ENCODE assay signal across 8 mouse cellular contexts in genomic region chr2:91458252-91458672, GRCm38 (mm10). TPM values are rescaled to one million over a fixed set of nuclear protein-coding genes. Genes with fewer than 3 reads are reported as not detected.
DNase-seq lines count a peak whose midpoint lies in the region; ATAC-seq and TF ChIP-seq lines count a peak whose summit lies in the region.

No protein-coding gene starts in this region.

- peak overlapping the region; percentile 68 for H3K4me2 ChIP-seq in embryonic facial prominence, embryonic 12.5 days (replicated peaks)
- peak overlapping the region; percentile 96 for H3K4me2 ChIP-seq in heart, embryonic 13.5 days
- H3K4me2 ChIP-seq in limb, embryonic 11.5 days (ENCODE audit: low read depth, severe bottlenecking): peak overlapping the region; percentile 73
- H3K4me2 ChIP-seq in midbrain, embryonic 16.5 days (ENCODE audit: low read length): peak overlapping the region; percentile 83

- no peak for TF ChIP-seq POLR2A in kidney, adult 2 months (IDR thresholded peaks at IDR 0.05; ENCODE audit: low read depth, low read length)

- under 1% methylated on average over 21 of the region's 21 CpGs for WGBS in kidney, adult 2 months
- 1% methylated on average over 21 of the region's 21 CpGs for WGBS in embryonic facial prominence, embryonic 12.5 days
- under 1% methylated on average over 21 of the region's 21 CpGs for WGBS in heart, embryonic 13.5 days
- WGBS in limb, embryonic 11.5 days: 0% methylated on average over 21 of the region's 21 CpGs
- 0% methylated on average over 21 of the region's 21 CpGs for WGBS in midbrain, embryonic 16.5 days

- peak; percentile 73; the same call in 1 of the 2 replicates for ATAC-seq in embryonic facial prominence, embryonic 12.5 days (ENCODE audit: insufficient number of reproducible peaks, insufficient read depth, low FRiP score, low TSS enrichment)
- no peak for ATAC-seq in heart, embryonic 13.5 days (ENCODE audit: extremely low read depth, insufficient number of reproducible peaks, low FRiP score, low TSS enrichment)
- ATAC-seq in limb, embryonic 11.5 days (ENCODE audit: insufficient number of reproducible peaks, low FRiP score, low TSS enrichment, low read depth): peak; percentile 8; the same call in 1 of the 2 replicates
- peak; percentile 12; the same call in 1 of the 2 replicates for ATAC-seq in midbrain, embryonic 16.5 days
- ATAC-seq in activated CD4-positive, CD25-positive, alpha-beta regulatory T cell, adult 4 months: no peak

- no peak for DNase-seq in kidney, adult 2 months
- DNase-seq in kidney, adult 9 months: no peak
- peak; percentile 79 for DNase-seq in limb, embryonic 11.5 days (ENCODE audit: low spot score)

- peaks cover 6% of the 10 kb centered on the region for H3K9me3 ChIP-seq in E14TG2a.4 (ENCODE audit: low read length)
- H3K9me3 ChIP-seq in embryonic facial prominence, embryonic 12.5 days: 0 out of 2 replicates have a peak, but pooled peaks cover 3% of the 10 kb centered on the region
- H3K9me3 ChIP-seq in heart, embryonic 13.5 days: 0 out of 2 replicates have a peak, but pooled peaks cover 3% of the 10 kb centered on the region
- no peaks in the 10 kb centered on the region for H3K9me3 ChIP-seq in limb, embryonic 11.5 days (ENCODE audit: control insufficient read depth, low read length)
- H3K9me3 ChIP-seq in midbrain, embryonic 16.5 days (replicated peaks; ENCODE audit: control insufficient read depth, low read length, poor library complexity, severe bottlenecking): no peaks in the 10 kb centered on the region

- H3K27me3 ChIP-seq in kidney, adult 2 months (replicated peaks; ENCODE audit: control insufficient read depth, insufficient read depth, low read length): no peaks in the 10 kb centered on the region
- peaks cover 61% of the 10 kb centered on the region for H3K27me3 ChIP-seq in E14TG2a.4 (ENCODE audit: insufficient read depth, low read length)
- H3K27me3 ChIP-seq in embryonic facial prominence, embryonic 12.5 days: no peaks in the 10 kb centered on the region
- H3K27me3 ChIP-seq in heart, embryonic 13.5 days (replicated peaks): no peaks in the 10 kb centered on the region; the same call in 1 of the 2 replicates
- H3K27me3 ChIP-seq in limb, embryonic 11.5 days (ENCODE audit: control insufficient read depth, insufficient read depth, low read length): no peaks in the 10 kb centered on the region
- H3K27me3 ChIP-seq in midbrain, embryonic 16.5 days (ENCODE audit: control insufficient read depth, insufficient read depth, low read depth, low read length): no peaks in the 10 kb centered on the region; the same call in 1 of the 2 replicates

- peak overlapping the region; percentile 89 for H3K4me3 ChIP-seq in kidney, adult 2 months (ENCODE audit: insufficient read depth, low read depth, low read length)
- peak overlapping the region; percentile 91 for H3K4me3 ChIP-seq in E14TG2a.4 (replicated peaks; ENCODE audit: low read length)
- peak overlapping the region; percentile 73 for H3K4me3 ChIP-seq in embryonic facial prominence, embryonic 12.5 days
- peak overlapping the region; percentile 70 for H3K4me3 ChIP-seq in heart, embryonic 13.5 days
- peak overlapping the region; percentile 89 for H3K4me3 ChIP-seq in limb, embryonic 11.5 days (ENCODE audit: low read depth, low read length)
- peak overlapping the region; percentile 54 for H3K4me3 ChIP-seq in midbrain, embryonic 16.5 days (ENCODE audit: low read depth, low read length)

- peak overlapping the region; percentile 40; the same call in 1 of the 2 replicates for H3K27ac ChIP-seq in kidney, adult 2 months (ENCODE audit: insufficient read depth, low read depth, low read length)
- H3K27ac ChIP-seq in embryonic facial prominence, embryonic 12.5 days: peak overlapping the region; percentile 95
- peak overlapping the region; percentile 86 for H3K27ac ChIP-seq in heart, embryonic 13.5 days (replicated peaks)
- H3K27ac ChIP-seq in limb, embryonic 11.5 days (replicated peaks; ENCODE audit: low read depth, low read length): peak overlapping the region; percentile 83
- peak overlapping the region; percentile 44 for H3K27ac ChIP-seq in midbrain, embryonic 16.5 days (ENCODE audit: low read length)

- no peaks in the 10 kb centered on the region for H3K36me3 ChIP-seq in kidney, adult 2 months (ENCODE audit: control insufficient read depth, insufficient read depth, low read length)
- no peaks in the 10 kb centered on the region for H3K36me3 ChIP-seq in E14TG2a.4 (ENCODE audit: insufficient read depth, low read length)
- H3K36me3 ChIP-seq in embryonic facial prominence, embryonic 12.5 days: no peaks in the 10 kb centered on the region
- peaks cover 3% of the 10 kb centered on the region; the same call in 1 of the 2 replicates for H3K36me3 ChIP-seq in heart, embryonic 13.5 days
- H3K36me3 ChIP-seq in limb, embryonic 11.5 days (ENCODE audit: control insufficient read depth, insufficient read depth, low read length): no peaks in the 10 kb centered on the region
- no peaks in the 10 kb centered on the region for H3K36me3 ChIP-seq in midbrain, embryonic 16.5 days (ENCODE audit: control insufficient read depth, insufficient read depth, low read length)

- H3K9ac ChIP-seq in embryonic facial prominence, embryonic 12.5 days: peak overlapping the region; percentile 76
- peak overlapping the region; percentile 85 for H3K9ac ChIP-seq in heart, embryonic 13.5 days
- peak overlapping the region; percentile 85 for H3K9ac ChIP-seq in limb, embryonic 11.5 days (ENCODE audit: low read length)
- peak overlapping the region; percentile 68 for H3K9ac ChIP-seq in midbrain, embryonic 16.5 days (ENCODE audit: low read depth, low read length)

- H3K4me1 ChIP-seq in kidney, adult 2 months (ENCODE audit: control insufficient read depth, insufficient read depth, low read length): peaks cover 12% of the 10 kb centered on the region
- H3K4me1 ChIP-seq in E14TG2a.4 (replicated peaks; ENCODE audit: low read depth, low read length): peaks cover 42% of the 10 kb centered on the region
- H3K4me1 ChIP-seq in embryonic facial prominence, embryonic 12.5 days: peaks cover 37% of the 10 kb centered on the region
- H3K4me1 ChIP-seq in heart, embryonic 13.5 days: peaks cover 59% of the 10 kb centered on the region
- H3K4me1 ChIP-seq in limb, embryonic 11.5 days (ENCODE audit: control insufficient read depth, insufficient read depth, low read length): peaks cover 21% of the 10 kb centered on the region
- H3K4me1 ChIP-seq in midbrain, embryonic 16.5 days (ENCODE audit: control insufficient read depth, insufficient read depth, low read length): peaks cover 37% of the 10 kb centered on the region

- TF ChIP-seq CTCF in kidney, adult 2 months (conservative IDR thresholded peaks at IDR 0.05; ENCODE audit: insufficient read depth, insufficient read length, low read depth, low read length): no peak
- TF ChIP-seq CTCF in E14TG2a.4 (conservative IDR thresholded peaks at IDR 0.05; ENCODE audit: low read length): no peak

RNA-seq across cellular contexts. Expression of gene Lrp4, which starts 1.0 kb away (rescaled TPM):
- 8.6 and 10.3 TPM in 2 replicates for polyA plus RNA-seq in kidney, adult 2 months (2012; rRNA removed)
- polyA plus RNA-seq in embryonic facial prominence, embryonic 12.5 days (2016; fragmentation: Nextera tagmentation; extraction: Ambion mirVana): 7.9 and 8.2 TPM in 2 replicates
- polyA plus RNA-seq in heart, embryonic 13.5 days (2015; fragmentation: Nextera tagmentation; extraction: Ambion mirVana): 3.2 and 3.8 TPM in 2 replicates
- polyA plus RNA-seq in limb, embryonic 11.5 days (2014; fragmentation: Nextera tagmentation; extraction: Ambion mirVana): 5.3 and 5.4 TPM in 2 replicates
- 3.6 and 5.0 TPM in 2 replicates for polyA plus RNA-seq in midbrain, embryonic 16.5 days (2015; fragmentation: Nextera tagmentation; extraction: Ambion mirVana)
- polyA plus RNA-seq in activated CD4-positive, CD25-positive, alpha-beta regulatory T cell, adult 4 months (2017; shearing (Covaris generic)): under 1 TPM in 1 of 2 experiments, not detected in 1; 0.11 TPM

RNA-seq across cellular contexts. Expression of gene 1110051M20Rik, which starts 13.8 kb away (rescaled TPM):
- polyA plus RNA-seq in kidney, adult 2 months (2012; rRNA removed): 35.0 and 36.7 TPM in 2 replicates
- 71.3 and 80.1 TPM in 2 replicates for polyA plus RNA-seq in embryonic facial prominence, embryonic 12.5 days (2016; fragmentation: Nextera tagmentation; extraction: Ambion mirVana)
- 36.3 and 38.9 TPM in 2 replicates for polyA plus RNA-seq in heart, embryonic 13.5 days (2015; fragmentation: Nextera tagmentation; extraction: Ambion mirVana)
- 75.3 and 81.9 TPM in 2 replicates for polyA plus RNA-seq in limb, embryonic 11.5 days (2014; fragmentation: Nextera tagmentation; extraction: Ambion mirVana)
- polyA plus RNA-seq in midbrain, embryonic 16.5 days (2015; fragmentation: Nextera tagmentation; extraction: Ambion mirVana): 173 and 178 TPM in 2 replicates
- polyA plus RNA-seq in activated CD4-positive, CD25-positive, alpha-beta regulatory T cell, adult 4 months (2017; shearing (Covaris generic)): 10 to 100 TPM; 23.8 to 28.2 TPM

Comparison
In these comparisons a context has a peak if more than half of its experiments do, and no peak if none do; other contexts are left out.
1. H3K27ac ChIP-seq: peak in every context shown above with its lines; median percentile 95 in embryonic facial prominence, embryonic 12.5 days; 86 in heart, embryonic 13.5 days; 83 in limb, embryonic 11.5 days; 44 in midbrain, embryonic 16.5 days; 40 in kidney, adult 2 months.
2. ATAC-seq: peak in embryonic facial prominence, embryonic 12.5 days (single experiment), limb, embryonic 11.5 days (single experiment) and midbrain, embryonic 16.5 days (single experiment); none in heart, embryonic 13.5 days (single experiment) and activated CD4-positive, CD25-positive, alpha-beta regulatory T cell, adult 4 months (single experiment).
3. Peak in every context shown above with its lines, with median percentiles within 50 percentile points of each other: H3K4me3 ChIP-seq, H3K4me2 ChIP-seq and H3K9ac ChIP-seq.